Mouse (Mus musculus): ENCODE data around the gene Dcaf15. TPM values are rescaled to one million over a fixed set of nuclear protein-coding genes. Genes with fewer than 3 reads are reported as not detected.
A peak's percentile ranks its signal among the peaks of the same experiment; 100 is the strongest.

Gene Dcaf15
- 4.1 and 4.4 TPM in 2 replicates for polyA plus RNA-seq (2015; fragmentation: Nextera tagmentation; extraction: Ambion mirVana)

DNA sequence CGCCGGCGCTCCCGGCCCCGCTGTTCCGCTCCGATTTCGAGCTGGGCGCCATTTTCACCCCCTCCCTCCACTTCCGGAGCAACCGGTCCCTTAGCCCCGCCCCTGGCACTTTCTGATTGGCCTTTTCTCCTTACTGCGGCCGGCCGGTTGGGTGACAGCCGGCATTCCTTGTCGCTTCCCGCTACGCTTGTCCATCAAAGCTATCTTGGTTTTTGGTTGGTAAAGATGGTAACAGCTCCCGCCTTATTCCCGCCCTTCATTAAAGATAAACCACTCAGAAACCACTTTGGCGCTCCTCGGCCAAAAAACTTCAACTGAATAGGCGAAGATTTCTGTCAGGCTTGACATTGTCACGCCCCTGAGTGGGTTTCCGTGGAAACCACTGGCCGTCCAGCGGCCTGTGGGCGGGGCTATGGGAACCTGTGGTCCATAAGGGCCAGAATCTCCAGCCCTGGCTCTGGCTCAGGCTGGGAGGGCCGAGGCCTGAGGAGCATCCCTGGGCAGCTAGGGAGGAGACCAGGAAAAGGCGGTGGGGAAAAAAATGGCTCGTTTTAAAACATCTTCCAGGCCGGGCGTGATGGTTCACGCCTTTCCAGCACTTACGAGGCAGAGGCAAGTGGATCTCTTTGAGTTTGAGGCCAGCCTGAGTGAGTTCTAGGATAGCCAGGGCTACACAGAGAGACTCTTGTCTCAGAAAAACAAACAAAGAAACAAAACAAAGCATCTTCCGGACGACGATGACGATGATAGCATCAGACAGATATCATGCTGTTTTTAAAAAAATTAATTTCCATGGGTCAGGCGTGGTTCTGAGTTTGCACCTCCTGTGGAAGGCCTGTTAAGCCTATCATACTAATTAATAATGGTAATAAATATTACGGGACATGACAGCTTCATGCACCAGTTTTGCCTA lies at the start of gene Dcaf15:
Gene Dcaf15, minus strand, starts transcription at position 72 of the 913 bp plus-strand sequence.
- Histone ChIP-seq H3K4me2 (replicated peaks; ENCODE audit: low read depth) (peak within 1 kb of the TSS; percentile 72), H3K4me1 (replicated peaks; ENCODE audit: control insufficient read depth, insufficient read depth) (peaks cover 4% of the 10 kb centered on the region; the same call in 1 of the 2 replicates), H3K9me3 (ENCODE audit: control insufficient read depth, low read length) (no peaks in the 10 kb centered on the region), H3K27me3 (ENCODE audit: control insufficient read depth, insufficient read depth, low read length) (no peaks in the 10 kb centered on the region), H3K36me3 (ENCODE audit: control insufficient read depth, insufficient read depth, low read length) (peaks cover 7% of the 10 kb centered on the region; the same call in 1 of the 2 replicates), H3K27ac (replicated peaks) (peak within 1 kb of the TSS; percentile 86), H3K9ac (ENCODE audit: low read length) (peak within 1 kb of the TSS; percentile 82), H3K4me3 (ENCODE audit: low read depth, low read length) (peak within 1 kb of the TSS; percentile 79)
- no peak for TF ChIP-seq CTCF (IDR thresholded peaks at IDR 0.05; ENCODE audit: low read depth)
- 9% methylated on average over 39 of the region's 42 CpGs for WGBS
- ATAC-seq (ENCODE audit: low FRiP score, low TSS enrichment) (peak; percentile 98), DNase-seq (ENCODE audit: low spot score) (peak; percentile 98)

DNA sequence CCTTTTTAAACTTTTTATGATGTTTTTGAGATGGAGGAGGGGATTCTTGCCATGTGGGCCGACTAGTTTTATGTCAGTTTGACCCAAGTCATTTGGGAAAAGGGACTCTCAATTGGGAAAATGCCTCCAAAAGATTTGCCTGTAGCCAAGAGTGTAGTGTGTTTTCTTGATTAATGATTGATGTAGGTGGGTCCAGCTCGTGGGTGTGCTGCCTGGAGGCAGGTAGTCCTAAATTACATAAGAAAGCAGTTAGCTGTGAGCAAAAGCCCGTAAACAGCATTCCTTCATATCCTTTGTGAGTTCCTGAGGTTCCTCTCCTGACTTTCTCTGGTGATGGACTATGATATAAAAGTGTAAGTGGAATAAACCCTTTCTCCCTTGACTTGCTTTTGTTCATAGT lies 44.6 kb upstream of the Dcaf15 start:
- no peak overlapping the region for H3K4me2 ChIP-seq (replicated peaks; ENCODE audit: low read depth)

DNA sequence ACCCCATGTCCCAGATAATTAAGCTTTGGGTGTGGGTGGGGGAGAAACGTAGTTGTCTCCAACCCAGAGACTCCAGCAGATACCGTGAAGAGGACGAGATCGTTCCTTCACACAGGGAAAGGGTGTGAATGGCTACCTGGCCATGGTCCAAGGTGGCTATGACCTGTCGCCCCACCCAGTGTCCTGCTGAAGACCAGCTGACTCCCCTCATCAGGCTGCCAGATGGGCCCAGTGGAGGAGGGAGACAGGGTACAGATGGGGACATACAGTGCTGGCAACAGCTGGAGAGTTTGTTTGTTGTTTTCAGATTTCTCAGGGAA lies 43.9 kb upstream of the Dcaf15 start:
- H3K27ac ChIP-seq (replicated peaks) = no peak overlapping the region
- no peak overlapping the region for H3K4me3 ChIP-seq (ENCODE audit: low read depth, low read length)
- DNase-seq (ENCODE audit: low spot score) = no peak
- H3K4me1 ChIP-seq (replicated peaks; ENCODE audit: control insufficient read depth, insufficient read depth) = peaks cover 5% of the 10 kb centered on the region; the same call in 1 of the 2 replicates
- H3K4me2 ChIP-seq (replicated peaks; ENCODE audit: low read depth) = peak overlapping the region; percentile 92; the same call in 1 of the 2 replicates
- ATAC-seq (ENCODE audit: low FRiP score, low TSS enrichment) = no peak
- H3K27me3 ChIP-seq (ENCODE audit: control insufficient read depth, insufficient read depth, low read length) = no peaks in the 10 kb centered on the region
- WGBS = 81% methylated on average over 5 of the region's 5 CpGs
- TF ChIP-seq EP300 (optimal IDR thresholded peaks at IDR 0.05) (no peak), CTCF (IDR thresholded peaks at IDR 0.05; ENCODE audit: low read depth) (no peak)
- peaks cover 3% of the 10 kb centered on the region; the same call in 1 of the 2 replicates for H3K36me3 ChIP-seq (ENCODE audit: control insufficient read depth, insufficient read depth, low read length)
- H3K9ac ChIP-seq (ENCODE audit: low read length) = no peak overlapping the region
- no peaks in the 10 kb centered on the region for H3K9me3 ChIP-seq (ENCODE audit: control insufficient read depth, low read length)

More for the DNA sequence above, 44.6 kb upstream of the Dcaf15 start:
- 55% methylated on average over 3 of the region's 3 CpGs for WGBS
- Histone ChIP-seq H3K27ac (replicated peaks) (no peak overlapping the region), H3K4me3 (ENCODE audit: low read depth, low read length) (no peak overlapping the region), H3K9me3 (ENCODE audit: control insufficient read depth, low read length) (no peaks in the 10 kb centered on the region), H3K9ac (ENCODE audit: low read length) (no peak overlapping the region), H3K36me3 (ENCODE audit: control insufficient read depth, insufficient read depth, low read length) (no peaks in the 10 kb centered on the region), H3K27me3 (ENCODE audit: control insufficient read depth, insufficient read depth, low read length) (no peaks in the 10 kb centered on the region), H3K4me1 (replicated peaks; ENCODE audit: control insufficient read depth, insufficient read depth) (peaks cover 5% of the 10 kb centered on the region; the same call in 1 of the 2 replicates)
- DNase-seq (ENCODE audit: low spot score) = no peak
- TF ChIP-seq CTCF (IDR thresholded peaks at IDR 0.05; ENCODE audit: low read depth) (no peak), EP300 (optimal IDR thresholded peaks at IDR 0.05) (no peak)
- no peak for ATAC-seq (ENCODE audit: low FRiP score, low TSS enrichment)

DNA sequence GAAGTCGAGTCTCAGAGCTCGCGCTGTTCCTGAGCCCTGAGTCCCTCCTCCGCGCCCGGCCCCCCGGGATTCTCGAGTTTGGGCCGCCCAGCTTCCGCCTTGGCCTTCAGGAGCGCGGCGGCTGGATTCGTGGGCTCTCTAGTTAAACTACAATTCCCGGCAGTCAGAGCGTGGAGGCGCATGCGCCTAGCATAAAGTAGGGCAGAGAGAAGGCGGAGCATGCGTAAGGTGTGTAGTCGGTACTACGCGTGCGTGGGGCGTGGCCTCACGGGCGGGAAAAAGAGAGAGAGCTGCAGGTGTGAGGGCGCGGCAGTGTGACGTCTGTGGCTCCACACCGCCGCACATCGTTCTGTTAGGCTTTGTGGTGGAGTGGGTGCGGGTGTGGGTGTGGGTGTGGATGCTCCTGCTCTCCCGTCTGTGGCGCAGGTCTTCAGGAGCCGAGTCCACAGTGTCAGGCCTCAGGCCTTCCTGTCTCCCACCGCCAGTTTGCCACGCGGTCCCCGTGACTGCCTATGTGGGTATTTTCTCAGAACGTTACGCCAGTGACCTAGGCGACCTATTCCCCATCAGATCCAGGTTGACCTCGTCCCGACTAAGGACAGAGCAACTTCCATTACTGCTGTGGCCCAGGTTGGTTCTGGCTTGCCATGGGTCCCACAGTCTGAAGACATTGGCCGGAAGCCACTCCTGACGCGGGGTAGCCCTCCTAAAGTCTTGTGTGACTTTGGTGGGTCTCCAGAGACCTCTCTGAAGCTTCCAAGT lies 43.4 kb upstream of the Dcaf15 start, which contains the start of the genes Cc2d1a and 4930432K21Rik:
Gene Cc2d1a, minus strand, starts transcription at position 168 of the 762 bp plus-strand sequence.
Gene 4930432K21Rik, plus strand, starts transcription at position 257 of the 762 bp plus-strand sequence.
- no peaks in the 10 kb centered on the region for H3K27me3 ChIP-seq (ENCODE audit: control insufficient read depth, insufficient read depth, low read length)
- peak within 1 kb of the TSS; percentile 66 for H3K4me3 ChIP-seq (ENCODE audit: low read depth, low read length)
- H3K4me2 ChIP-seq (replicated peaks; ENCODE audit: low read depth) = peak within 1 kb of the TSS; percentile 92
- H3K4me1 ChIP-seq (replicated peaks; ENCODE audit: control insufficient read depth, insufficient read depth) = peaks cover 5% of the 10 kb centered on the region; the same call in 1 of the 2 replicates
- no peaks in the 10 kb centered on the region for H3K9me3 ChIP-seq (ENCODE audit: control insufficient read depth, low read length)
- peak within 1 kb of the TSS; percentile 86 for H3K9ac ChIP-seq (ENCODE audit: low read length)
- WGBS = 14% methylated on average over 47 of the region's 49 CpGs
- peaks cover 5% of the 10 kb centered on the region; the same call in 1 of the 2 replicates for H3K36me3 ChIP-seq (ENCODE audit: control insufficient read depth, insufficient read depth, low read length)
- DNase-seq (ENCODE audit: low spot score) (peak; percentile 95), ATAC-seq (ENCODE audit: low FRiP score, low TSS enrichment) (peak; percentile 94)
- H3K27ac ChIP-seq (replicated peaks) = peak within 1 kb of the TSS; percentile 95
- TF ChIP-seq CTCF (IDR thresholded peaks at IDR 0.05; ENCODE audit: low read depth) (no peak; the same call in 1 of the 2 replicates), EP300 (optimal IDR thresholded peaks at IDR 0.05) (no peak)

DNA sequence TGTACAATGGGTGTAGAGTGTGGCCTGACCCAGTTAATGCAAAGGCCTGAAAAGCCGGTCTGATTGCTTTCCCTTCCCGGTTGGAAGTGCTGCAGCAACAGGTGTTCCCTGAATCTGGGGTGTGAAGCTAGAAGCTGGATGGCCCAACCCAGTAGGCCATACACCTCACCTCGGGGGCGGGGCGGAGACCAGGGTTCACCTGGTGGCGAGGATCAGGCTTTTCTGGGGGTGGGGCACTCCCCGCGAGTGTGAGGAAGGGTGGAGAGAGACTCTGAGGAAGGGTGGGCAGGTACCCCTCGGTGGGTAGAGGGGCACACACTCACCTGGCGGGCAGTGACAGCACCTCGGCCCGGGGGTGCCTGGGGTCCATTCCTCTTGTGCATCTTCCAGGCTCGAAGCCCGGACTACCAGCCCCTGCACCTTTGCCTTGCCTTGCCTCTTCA lies 42.8 kb upstream of the Dcaf15 start:
- Histone ChIP-seq H3K4me2 (replicated peaks; ENCODE audit: low read depth) (peak overlapping the region; percentile 92), H3K4me3 (ENCODE audit: low read depth, low read length) (peak overlapping the region; percentile 66), H3K9ac (ENCODE audit: low read length) (peak overlapping the region; percentile 86), H3K27me3 (ENCODE audit: control insufficient read depth, insufficient read depth, low read length) (no peaks in the 10 kb centered on the region), H3K36me3 (ENCODE audit: control insufficient read depth, insufficient read depth, low read length) (peaks cover 11% of the 10 kb centered on the region), H3K9me3 (ENCODE audit: control insufficient read depth, low read length) (no peaks in the 10 kb centered on the region), H3K27ac (replicated peaks) (peak overlapping the region; percentile 95), H3K4me1 (replicated peaks; ENCODE audit: control insufficient read depth, insufficient read depth) (peaks cover 5% of the 10 kb centered on the region; the same call in 1 of the 2 replicates)
- peak; percentile 88 for ATAC-seq (ENCODE audit: low FRiP score, low TSS enrichment)
- TF ChIP-seq CTCF (IDR thresholded peaks at IDR 0.05; ENCODE audit: low read depth) (no peak), EP300 (optimal IDR thresholded peaks at IDR 0.05) (peak; percentile 64)
- WGBS = 1% methylated on average over 14 of the region's 14 CpGs
- DNase-seq (ENCODE audit: low spot score) = peak; percentile 91

Data from stomach, postnatal 0 days (tissue).